Mouse (Mus musculus): Measurements from ENCODE around the gene Gtf2h5. TPM values are rescaled to one million over a fixed set of nuclear protein-coding genes. Genes with fewer than 3 reads are reported as not detected.

The Gtf2h5 gene
- 145 and 152 TPM in 2 replicates for polyA plus RNA-seq (2014; fragmentation: Nextera tagmentation; extraction: Ambion mirVana)

DNA sequence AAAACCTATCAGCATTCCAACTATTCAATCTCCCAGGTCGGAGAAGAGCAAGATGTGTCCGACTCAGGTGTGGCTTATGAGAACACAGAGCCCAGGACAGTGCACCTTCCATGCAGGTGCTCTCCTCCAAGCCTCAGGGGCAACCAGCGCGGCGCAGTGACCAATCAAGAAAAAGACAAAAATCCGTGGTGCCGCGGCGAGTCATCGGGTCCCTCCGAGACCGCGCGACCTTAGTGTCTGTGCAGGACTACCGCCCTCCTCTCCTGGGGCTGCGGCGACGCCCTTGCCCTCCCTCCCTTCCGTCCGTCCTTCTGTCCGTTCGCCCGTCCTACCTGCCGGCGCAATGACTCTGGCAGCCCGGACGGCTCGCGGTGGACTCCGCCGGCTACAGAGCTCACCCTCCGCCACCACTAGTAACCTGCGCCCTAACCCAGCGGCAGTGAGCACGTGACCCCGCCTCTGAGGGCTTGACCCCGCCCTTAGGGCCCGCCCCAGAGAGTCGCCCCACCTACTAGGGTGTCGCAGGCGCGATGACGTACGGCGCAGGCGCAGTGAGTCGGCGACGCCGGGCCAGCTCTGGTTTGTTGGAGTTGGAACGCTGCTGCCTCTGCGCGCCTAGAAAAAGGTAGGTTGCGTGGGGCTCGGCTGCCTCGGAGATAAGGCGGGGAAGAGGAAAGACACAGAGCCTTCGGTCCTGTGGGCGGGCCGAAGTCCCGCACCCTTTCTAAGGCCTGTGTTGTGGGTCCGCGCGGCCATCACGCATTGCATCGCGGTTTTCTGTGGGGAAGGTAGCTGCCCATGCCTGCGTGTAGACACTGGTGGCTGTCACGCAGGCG, at the start of gene Gtf2h5, which contains the start of gene Serac1:
TSS of gene Gtf2h5 (plus strand) at position 500 of the 836 bp plus-strand sequence.
TSS of gene Serac1 (minus strand) at position 455 of the 836 bp plus-strand sequence.
- Histone ChIP-seq H3K4me1 (replicated peaks; ENCODE audit: control insufficient read depth, insufficient read depth, low read length) (peaks cover 3% of the 10 kb centered on the region; the same call in 1 of the 2 replicates), H3K9me3 (ENCODE audit: control insufficient read depth, low read length) (no peaks in the 10 kb centered on the region), H3K27ac (ENCODE audit: low read depth, low read length) (peak within 1 kb of the TSS; percentile 67), H3K4me3 (ENCODE audit: low read depth, low read length) (peak within 1 kb of the TSS; percentile 65), H3K36me3 (ENCODE audit: control insufficient read depth, insufficient read depth, low read length) (peaks cover 3% of the 10 kb centered on the region), H3K4me2 (peak within 1 kb of the TSS; percentile 88), H3K9ac (ENCODE audit: low read depth, low read length) (peak within 1 kb of the TSS; percentile 70), H3K27me3 (replicated peaks; ENCODE audit: control insufficient read depth, insufficient read depth, low read length) (no peaks in the 10 kb centered on the region)
- DNase-seq (ENCODE audit: low spot score), result peak; percentile 98
- peak; percentile 100 for ATAC-seq (replicated peaks; ENCODE audit: low FRiP score)
- WGBS, result under 1% methylated on average over 70 of the region's 70 CpGs

DNA sequence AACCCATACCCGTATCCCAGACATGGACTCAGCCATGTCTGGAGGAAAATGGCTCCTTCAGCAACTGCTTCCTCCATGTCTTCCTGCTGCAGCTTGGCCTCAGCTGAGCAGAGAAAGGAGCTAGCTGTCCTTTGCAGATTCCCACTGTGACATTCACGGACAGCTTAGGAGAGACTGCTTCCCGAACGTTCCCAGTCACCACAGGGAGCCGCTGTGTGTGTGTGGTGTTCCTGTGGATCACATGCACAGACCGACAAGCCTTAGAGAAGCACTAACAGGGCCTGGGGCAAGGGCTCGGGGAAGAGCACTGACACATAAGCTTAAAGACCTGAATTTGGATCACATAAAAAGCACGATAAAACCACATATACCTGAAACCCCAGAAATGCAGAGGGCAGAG, 43.9 kb upstream of the Gtf2h5 start:
- no peak for ATAC-seq (replicated peaks; ENCODE audit: low FRiP score)
- 62% methylated on average over 8 of the region's 8 CpGs for WGBS

DNA sequence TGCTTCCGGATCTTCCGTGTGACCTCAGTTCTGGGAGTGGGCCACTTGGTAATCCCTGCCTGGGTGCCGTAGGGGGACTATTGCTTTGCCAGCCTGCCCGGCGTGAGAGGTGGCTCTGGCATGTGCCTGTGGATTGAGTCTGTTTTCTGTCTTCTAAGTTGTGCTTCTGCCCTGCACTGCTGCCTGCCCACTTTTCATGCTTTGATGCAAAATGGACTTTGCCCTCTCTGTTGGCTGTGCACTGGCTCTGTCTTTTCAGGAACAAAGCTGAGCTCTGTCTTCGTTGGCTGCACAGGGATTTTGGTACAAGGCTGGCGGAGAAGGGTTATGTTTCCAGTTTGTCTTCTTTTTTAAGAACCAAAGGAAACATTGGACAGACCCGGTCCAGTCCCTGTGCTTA, 43.1 kb upstream of the Gtf2h5 start:
- H3K27me3 ChIP-seq (replicated peaks; ENCODE audit: control insufficient read depth, insufficient read depth, low read length), result no peaks in the 10 kb centered on the region
- WGBS, result 78% methylated on average over 8 of the region's 8 CpGs
- no peak overlapping the region for H3K27ac ChIP-seq (ENCODE audit: low read depth, low read length)
- no peak overlapping the region for H3K4me3 ChIP-seq (ENCODE audit: low read depth, low read length)
- no peak for DNase-seq (ENCODE audit: low spot score)
- no peaks in the 10 kb centered on the region for H3K36me3 ChIP-seq (ENCODE audit: control insufficient read depth, insufficient read depth, low read length)
- no peak overlapping the region for H3K9ac ChIP-seq (ENCODE audit: low read depth, low read length)
- H3K4me2 ChIP-seq, result no peak overlapping the region
- no peaks in the 10 kb centered on the region for H3K9me3 ChIP-seq (ENCODE audit: control insufficient read depth, low read length)
- H3K4me1 ChIP-seq (replicated peaks; ENCODE audit: control insufficient read depth, insufficient read depth, low read length), result no peaks in the 10 kb centered on the region
- no peak for ATAC-seq (replicated peaks; ENCODE audit: low FRiP score)

More for the DNA sequence above, 43.9 kb upstream of the Gtf2h5 start:
- Histone ChIP-seq H3K36me3 (ENCODE audit: control insufficient read depth, insufficient read depth, low read length) (no peaks in the 10 kb centered on the region), H3K4me2 (no peak overlapping the region), H3K4me3 (ENCODE audit: low read depth, low read length) (no peak overlapping the region), H3K9me3 (ENCODE audit: control insufficient read depth, low read length) (no peaks in the 10 kb centered on the region), H3K4me1 (replicated peaks; ENCODE audit: control insufficient read depth, insufficient read depth, low read length) (no peaks in the 10 kb centered on the region), H3K27ac (ENCODE audit: low read depth, low read length) (no peak overlapping the region), H3K27me3 (replicated peaks; ENCODE audit: control insufficient read depth, insufficient read depth, low read length) (no peaks in the 10 kb centered on the region), H3K9ac (ENCODE audit: low read depth, low read length) (no peak overlapping the region)
- no peak for DNase-seq (ENCODE audit: low spot score)

DNA sequence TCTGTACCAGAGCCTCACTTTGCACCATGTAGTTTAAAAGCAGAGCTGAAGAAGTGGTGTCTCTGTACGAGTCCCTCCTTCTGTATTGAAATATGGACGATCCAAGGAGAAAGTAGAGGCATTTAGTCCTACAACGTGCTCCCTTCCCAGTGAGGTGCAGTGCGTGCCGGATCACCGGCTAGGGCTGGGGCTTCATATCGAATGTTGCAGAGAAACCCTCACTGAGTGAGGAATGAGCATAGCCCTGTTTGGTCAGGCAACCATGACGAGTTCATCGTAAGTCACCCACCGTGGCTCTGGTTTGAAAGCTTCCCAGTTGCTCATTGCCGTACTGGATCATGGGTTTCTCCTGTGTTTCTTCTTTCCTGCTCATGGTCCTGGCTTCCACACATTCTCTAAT, 42.7 kb upstream of the Gtf2h5 start:
- Histone ChIP-seq H3K4me3 (ENCODE audit: low read depth, low read length) (no peak overlapping the region), H3K4me1 (replicated peaks; ENCODE audit: control insufficient read depth, insufficient read depth, low read length) (no peaks in the 10 kb centered on the region), H3K9me3 (ENCODE audit: control insufficient read depth, low read length) (no peaks in the 10 kb centered on the region), H3K27ac (ENCODE audit: low read depth, low read length) (no peak overlapping the region), H3K27me3 (replicated peaks; ENCODE audit: control insufficient read depth, insufficient read depth, low read length) (no peaks in the 10 kb centered on the region), H3K4me2 (no peak overlapping the region), H3K9ac (ENCODE audit: low read depth, low read length) (no peak overlapping the region), H3K36me3 (ENCODE audit: control insufficient read depth, insufficient read depth, low read length) (no peaks in the 10 kb centered on the region)
- no peak for DNase-seq (ENCODE audit: low spot score)
- no peak for ATAC-seq (replicated peaks; ENCODE audit: low FRiP score)
- WGBS, result 89% methylated on average over 11 of the region's 11 CpGs

DNA sequence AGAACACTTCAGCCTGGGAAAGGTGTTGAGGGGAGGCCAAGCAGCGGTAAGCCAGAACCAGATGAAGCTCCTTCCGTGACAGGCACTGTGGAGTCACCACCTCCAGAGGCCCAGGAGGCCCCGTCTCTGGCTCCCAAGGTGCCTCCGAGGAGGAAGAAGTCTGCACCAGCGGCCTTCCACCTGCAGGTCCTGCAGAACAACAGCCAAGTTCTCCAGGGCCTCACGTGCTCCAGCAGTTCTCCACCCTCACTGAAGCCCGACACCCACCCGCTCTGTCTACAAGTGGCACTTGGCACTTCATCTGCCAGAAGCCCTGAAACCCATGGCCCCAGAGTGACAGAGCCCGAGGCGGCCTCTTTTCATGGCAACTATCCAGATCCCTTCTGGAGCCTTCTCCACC, 42.1 kb upstream of the Gtf2h5 start:
- Histone ChIP-seq H3K4me2 (no peak overlapping the region), H3K27ac (ENCODE audit: low read depth, low read length) (no peak overlapping the region), H3K4me3 (ENCODE audit: low read depth, low read length) (no peak overlapping the region), H3K4me1 (replicated peaks; ENCODE audit: control insufficient read depth, insufficient read depth, low read length) (no peaks in the 10 kb centered on the region), H3K27me3 (replicated peaks; ENCODE audit: control insufficient read depth, insufficient read depth, low read length) (no peaks in the 10 kb centered on the region), H3K9ac (ENCODE audit: low read depth, low read length) (no peak overlapping the region), H3K36me3 (ENCODE audit: control insufficient read depth, insufficient read depth, low read length) (peaks cover 2% of the 10 kb centered on the region; the same call in 1 of the 2 replicates), H3K9me3 (ENCODE audit: control insufficient read depth, low read length) (no peaks in the 10 kb centered on the region)
- WGBS, result 89% methylated on average over 10 of the region's 10 CpGs
- ATAC-seq (replicated peaks; ENCODE audit: low FRiP score) (no peak), DNase-seq (ENCODE audit: low spot score) (no peak)

DNA sequence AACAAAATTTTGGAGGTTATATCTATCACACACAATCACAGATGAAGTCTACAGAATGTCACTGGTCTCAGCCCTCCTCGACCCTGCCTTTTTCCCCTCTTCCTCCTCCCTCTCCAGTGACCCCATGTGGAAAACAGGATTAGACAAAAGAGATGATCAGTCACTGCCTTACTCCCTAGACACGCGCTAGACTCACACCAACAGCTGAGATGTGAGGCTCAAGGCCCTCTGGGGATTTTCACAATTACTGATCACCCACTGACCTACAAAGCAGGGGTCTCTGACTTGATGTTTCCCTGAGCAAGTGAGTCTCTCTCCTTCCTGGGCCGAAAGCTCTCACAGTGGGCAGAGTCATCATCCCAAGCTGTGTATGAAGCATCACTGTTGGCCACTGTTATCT, 26.8 kb upstream of the Gtf2h5 start:
- Histone ChIP-seq H3K9me3 (ENCODE audit: control insufficient read depth, low read length) (no peaks in the 10 kb centered on the region), H3K4me1 (replicated peaks; ENCODE audit: control insufficient read depth, insufficient read depth, low read length) (no peaks in the 10 kb centered on the region), H3K4me3 (ENCODE audit: low read depth, low read length) (no peak overlapping the region), H3K36me3 (ENCODE audit: control insufficient read depth, insufficient read depth, low read length) (no peaks in the 10 kb centered on the region), H3K27me3 (replicated peaks; ENCODE audit: control insufficient read depth, insufficient read depth, low read length) (no peaks in the 10 kb centered on the region), H3K9ac (ENCODE audit: low read depth, low read length) (no peak overlapping the region), H3K4me2 (no peak overlapping the region), H3K27ac (ENCODE audit: low read depth, low read length) (no peak overlapping the region)
- ATAC-seq (replicated peaks; ENCODE audit: low FRiP score) (no peak), DNase-seq (ENCODE audit: low spot score) (no peak)
- WGBS, result 76% methylated on average over 4 of the region's 4 CpGs

DNA sequence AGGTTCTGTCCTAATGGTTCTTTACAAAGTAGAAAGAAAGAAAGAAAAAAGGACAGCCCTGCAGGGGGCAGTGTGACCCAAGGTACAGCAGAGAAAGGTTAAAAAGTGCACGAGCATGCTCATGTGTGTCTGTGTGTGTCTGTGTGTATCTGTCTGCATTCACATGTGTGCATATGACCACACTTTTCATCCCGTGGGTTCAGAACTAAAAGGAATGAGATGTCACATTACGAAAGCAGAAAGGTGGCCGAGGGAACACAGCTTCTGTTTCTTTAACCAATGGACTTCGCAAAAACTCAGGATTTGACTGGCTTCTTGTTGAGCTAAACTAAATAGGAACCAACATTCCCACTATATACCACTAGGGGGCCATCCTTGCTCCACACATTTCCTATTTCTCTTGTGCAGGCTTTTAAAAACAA, 24.6 kb upstream of the Gtf2h5 start:
- no peak for ATAC-seq (replicated peaks; ENCODE audit: low FRiP score)
- H3K4me2 ChIP-seq, result no peak overlapping the region
- WGBS, result 20% methylated on average over 5 of the region's 5 CpGs

DNA sequence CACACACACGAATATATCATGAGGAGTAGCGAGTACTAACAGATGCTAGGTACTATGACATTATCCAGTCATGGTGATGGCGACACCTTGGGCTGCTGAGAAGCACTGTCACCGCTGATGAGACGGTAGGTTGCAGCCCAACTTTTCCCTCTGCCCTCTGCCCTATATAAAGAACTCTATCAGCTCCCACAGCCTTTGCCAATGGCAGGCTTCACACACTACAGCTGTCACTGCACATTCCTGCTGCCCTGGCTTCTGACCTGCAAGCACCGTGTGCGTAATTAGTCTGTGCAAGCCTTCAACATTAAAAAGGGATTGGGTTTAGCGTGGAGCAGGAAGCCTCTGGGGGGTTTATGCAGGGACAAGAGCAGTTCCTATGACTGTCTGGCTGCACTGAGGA, 16.8 kb upstream of the Gtf2h5 start:
- Histone ChIP-seq H3K36me3 (ENCODE audit: control insufficient read depth, insufficient read depth, low read length) (peaks cover 9% of the 10 kb centered on the region), H3K9me3 (ENCODE audit: control insufficient read depth, low read length) (no peaks in the 10 kb centered on the region), H3K27me3 (replicated peaks; ENCODE audit: control insufficient read depth, insufficient read depth, low read length) (no peaks in the 10 kb centered on the region), H3K4me1 (replicated peaks; ENCODE audit: control insufficient read depth, insufficient read depth, low read length) (no peaks in the 10 kb centered on the region), H3K9ac (ENCODE audit: low read depth, low read length) (no peak overlapping the region), H3K27ac (ENCODE audit: low read depth, low read length) (no peak overlapping the region), H3K4me2 (no peak overlapping the region), H3K4me3 (ENCODE audit: low read depth, low read length) (no peak overlapping the region)
- 81% methylated on average over 8 of the region's 8 CpGs for WGBS
- ATAC-seq (replicated peaks; ENCODE audit: low FRiP score) (no peak), DNase-seq (ENCODE audit: low spot score) (no peak)

More for the DNA sequence above, 24.6 kb upstream of the Gtf2h5 start:
- Histone ChIP-seq H3K27ac (ENCODE audit: low read depth, low read length) (no peak overlapping the region), H3K27me3 (replicated peaks; ENCODE audit: control insufficient read depth, insufficient read depth, low read length) (no peaks in the 10 kb centered on the region), H3K9ac (ENCODE audit: low read depth, low read length) (no peak overlapping the region), H3K4me1 (replicated peaks; ENCODE audit: control insufficient read depth, insufficient read depth, low read length) (no peaks in the 10 kb centered on the region), H3K9me3 (ENCODE audit: control insufficient read depth, low read length) (no peaks in the 10 kb centered on the region), H3K36me3 (ENCODE audit: control insufficient read depth, insufficient read depth, low read length) (no peaks in the 10 kb centered on the region), H3K4me3 (ENCODE audit: low read depth, low read length) (no peak overlapping the region)
- peak; percentile 59 for DNase-seq (ENCODE audit: low spot score)

DNA sequence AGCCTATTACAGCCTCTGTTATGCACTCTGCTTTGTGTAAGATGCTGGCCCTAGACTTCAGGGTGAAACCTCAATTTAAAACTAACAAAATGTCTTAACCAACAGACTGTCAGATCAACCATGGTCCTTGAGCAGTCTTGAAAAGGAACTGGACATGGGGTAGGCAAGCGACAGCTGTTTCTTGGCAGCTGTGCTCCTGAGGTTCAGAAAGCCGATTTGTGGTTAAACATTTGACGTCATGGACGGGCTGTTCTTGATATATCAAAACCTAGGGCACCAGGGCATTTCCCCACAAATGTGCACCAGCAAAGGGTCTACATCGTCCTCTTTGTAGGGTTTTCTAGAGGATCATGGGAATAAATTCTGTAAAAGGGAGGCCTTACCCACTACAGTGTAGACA, 16.1 kb upstream of the Gtf2h5 start:
- Histone ChIP-seq H3K4me3 (ENCODE audit: low read depth, low read length) (no peak overlapping the region), H3K4me1 (replicated peaks; ENCODE audit: control insufficient read depth, insufficient read depth, low read length) (no peaks in the 10 kb centered on the region), H3K4me2 (no peak overlapping the region), H3K27me3 (replicated peaks; ENCODE audit: control insufficient read depth, insufficient read depth, low read length) (no peaks in the 10 kb centered on the region), H3K9me3 (ENCODE audit: control insufficient read depth, low read length) (no peaks in the 10 kb centered on the region), H3K27ac (ENCODE audit: low read depth, low read length) (no peak overlapping the region), H3K36me3 (ENCODE audit: control insufficient read depth, insufficient read depth, low read length) (peaks cover 9% of the 10 kb centered on the region), H3K9ac (ENCODE audit: low read depth, low read length) (no peak overlapping the region)
- ATAC-seq (replicated peaks; ENCODE audit: low FRiP score) (no peak), DNase-seq (ENCODE audit: low spot score) (no peak)
- WGBS, result 84% methylated on average over 5 of the region's 5 CpGs

All from liver, embryonic 11.5 days (tissue).